Comparison of ENCODE assay signal across 9 mouse cellular contexts in the genomic region with DNA sequence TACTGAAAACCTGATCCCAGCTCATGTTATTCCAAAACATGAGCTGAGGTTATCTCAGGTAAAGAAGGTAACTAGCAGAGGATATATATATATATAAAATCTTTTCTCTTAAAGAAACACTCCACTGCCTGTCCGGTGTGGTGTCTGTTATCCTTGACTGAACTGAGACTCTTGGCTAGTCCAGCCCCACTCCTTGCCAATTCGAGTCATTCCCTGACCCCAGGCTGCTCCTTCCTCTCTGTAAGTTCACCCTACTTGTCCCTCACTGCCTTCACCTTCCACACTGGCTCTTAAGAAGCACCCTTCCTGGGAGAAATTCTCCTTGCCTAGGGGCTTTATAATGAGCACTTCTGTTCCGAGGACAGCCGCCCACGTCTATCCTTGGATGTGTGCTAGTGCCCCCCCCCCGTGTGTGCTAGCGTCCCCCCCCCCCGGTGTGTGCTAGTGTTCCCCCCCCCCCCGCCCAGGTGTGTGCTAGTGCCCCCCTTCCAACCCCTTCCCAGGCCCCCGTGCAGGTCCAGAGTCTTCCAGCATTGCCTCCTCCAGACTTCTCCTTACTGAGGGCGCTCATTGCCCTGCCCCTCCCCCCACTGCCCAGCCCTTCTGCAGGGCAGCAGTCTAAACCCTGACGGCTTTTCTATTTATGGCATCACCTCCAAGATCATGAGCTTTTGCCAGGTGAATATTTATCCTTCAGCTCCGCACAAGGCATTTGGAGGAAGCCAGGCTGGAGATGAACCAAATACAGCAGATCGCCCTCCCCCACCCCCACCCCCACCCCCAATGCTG.
DNase-seq lines count a peak whose midpoint lies in the region; ATAC-seq and TF ChIP-seq lines count a peak whose summit lies in the region.
"Had no signal": no experiment of that assay in that cellular context is flagged by ENCODE, and none has a peak within 500 bp of the region (broad histone marks: within the 10 kb centered on the region; RNA-seq: fewer than 3 reads in every experiment).

No protein-coding gene starts in this region.

- no peak overlapping the region for H3K27ac ChIP-seq in intestine, embryonic 15.5 days
- H3K27ac ChIP-seq in intestine, postnatal 0 days (ENCODE audit: low read depth, low read length): no peak overlapping the region
- H3K27ac ChIP-seq in limb, embryonic 11.5 days (replicated peaks; ENCODE audit: low read depth, low read length): no peak overlapping the region
- H3K27ac ChIP-seq: macrophage had no signal

- ATAC-seq in intestine, embryonic 15.5 days: peak; percentile 63; the same call in 1 of the 2 replicates
- ATAC-seq in intestine, postnatal 0 days: no peak
- no peak for ATAC-seq in limb, embryonic 11.5 days (ENCODE audit: insufficient number of reproducible peaks, low FRiP score, low TSS enrichment, low read depth)

- 21% methylated on average over 11 of the region's 14 CpGs for WGBS in intestine, embryonic 15.5 days
- 39% methylated on average over 10 of the region's 14 CpGs for WGBS in intestine, postnatal 0 days
- 36% methylated on average over 11 of the region's 14 CpGs for WGBS in limb, embryonic 11.5 days

- no peak for TF ChIP-seq CTCF in intestine, postnatal 0 days (IDR thresholded peaks at IDR 0.05; ENCODE audit: low read depth)

- H3K27me3 ChIP-seq in intestine, embryonic 15.5 days (replicated peaks): no peaks in the 10 kb centered on the region
- no peaks in the 10 kb centered on the region for H3K27me3 ChIP-seq in intestine, postnatal 0 days (replicated peaks; ENCODE audit: control insufficient read depth, insufficient read depth, low read length)
- no peaks in the 10 kb centered on the region for H3K27me3 ChIP-seq in limb, embryonic 11.5 days (ENCODE audit: control insufficient read depth, insufficient read depth, low read length)

- H3K4me3 ChIP-seq in intestine, embryonic 15.5 days (replicated peaks): no peak overlapping the region
- no peak overlapping the region for H3K4me3 ChIP-seq in intestine, postnatal 0 days (ENCODE audit: low read depth, low read length)
- H3K4me3 ChIP-seq in limb, embryonic 11.5 days (ENCODE audit: low read depth, low read length): no peak overlapping the region

- no peaks in the 10 kb centered on the region for H3K4me1 ChIP-seq in intestine, embryonic 15.5 days (replicated peaks)
- H3K4me1 ChIP-seq in intestine, postnatal 0 days (replicated peaks; ENCODE audit: control insufficient read depth, insufficient read depth, low read length): no peaks in the 10 kb centered on the region
- H3K4me1 ChIP-seq in limb, embryonic 11.5 days (ENCODE audit: control insufficient read depth, insufficient read depth, low read length): peaks cover 10% of the 10 kb centered on the region

- DNase-seq in embryo, embryonic 9.5 days (ENCODE audit: extremely low spot score): peak; percentile 4
- peak; percentile 4 for DNase-seq in heart, postnatal 25 days (ENCODE audit: low spot score)
- DNase-seq in limb, embryonic 11.5 days (ENCODE audit: low spot score): peak; percentile 52
- DNase-seq in c-Kit-positive CD71-positive TER-119-positive erythroid progenitor cells, embryonic 14.5 days (ENCODE audit: low spot score): no peak
- no peak for DNase-seq in left cerebral cortex, adult 11 months (ENCODE audit: low spot score)
- no peak for DNase-seq in right cerebral cortex, postnatal 36 days (ENCODE audit: low spot score in 2 of 2)

- H3K9ac ChIP-seq in intestine, embryonic 15.5 days: no peak overlapping the region
- H3K9ac ChIP-seq in intestine, postnatal 0 days (ENCODE audit: low read depth, low read length): no peak overlapping the region
- H3K9ac ChIP-seq in limb, embryonic 11.5 days (ENCODE audit: low read length): no peak overlapping the region

- H3K4me2 ChIP-seq in intestine, embryonic 15.5 days (replicated peaks): no peak overlapping the region
- no peak overlapping the region for H3K4me2 ChIP-seq in intestine, postnatal 0 days (replicated peaks; ENCODE audit: low read depth)
- no peak overlapping the region for H3K4me2 ChIP-seq in limb, embryonic 11.5 days (ENCODE audit: low read depth, severe bottlenecking)

- no peaks in the 10 kb centered on the region for H3K9me3 ChIP-seq in intestine, embryonic 15.5 days
- H3K9me3 ChIP-seq in intestine, postnatal 0 days (ENCODE audit: control insufficient read depth): no peaks in the 10 kb centered on the region
- H3K9me3 ChIP-seq in limb, embryonic 11.5 days (ENCODE audit: control insufficient read depth, low read length): no peaks in the 10 kb centered on the region

- intact Hi-C loops in heart, postnatal 25 days (cut with DNase I): loop anchor here (5.0 kb wide), 1 partner anchor 55 kb away; no protein-coding TSS in a partner anchor

- no peaks in the 10 kb centered on the region for H3K36me3 ChIP-seq in intestine, embryonic 15.5 days
- H3K36me3 ChIP-seq in intestine, postnatal 0 days (ENCODE audit: control insufficient read depth, insufficient read depth): no peaks in the 10 kb centered on the region
- no peaks in the 10 kb centered on the region for H3K36me3 ChIP-seq in limb, embryonic 11.5 days (ENCODE audit: control insufficient read depth, insufficient read depth, low read length)

Comparison
In these comparisons a context has a peak if more than half of its experiments do, and no peak if none do; other contexts are left out.
1. DNase-seq: peak in embryo, embryonic 9.5 days (single experiment), heart, postnatal 25 days (single experiment) and limb, embryonic 11.5 days (single experiment); none in c-Kit-positive CD71-positive TER-119-positive erythroid progenitor cells, embryonic 14.5 days (single experiment), left cerebral cortex, adult 11 months (single experiment) and right cerebral cortex, postnatal 36 days (0 of 2).